Mouse (Mus musculus): ENCODE measurements around the gene Hmga2. TPM values are rescaled to one million over a fixed set of nuclear protein-coding genes. Genes with fewer than 3 reads are reported as not detected.

The Hmga2 gene
- polyA plus RNA-seq, 1 experiment from 2014 or later, result 88.7 TPM

- Histone ChIP-seq H3K27me3 (no peaks in the 10 kb centered on the region), H3K36me3 (peaks cover 13% of the 10 kb centered on the region; the same call in 1 of the 2 replicates), H3K4me3 (no peak overlapping the region), H3K9ac (no peak overlapping the region), H3K27ac (peak overlapping the region; percentile 76), H3K4me1 (peaks cover 80% of the 10 kb centered on the region), H3K4me2 (replicated peaks) (no peak overlapping the region; the same call in 1 of the 2 replicates), H3K9me3 (no peaks in the 10 kb centered on the region)
- peak; percentile 42 for ATAC-seq (ENCODE audit: low FRiP score, low read depth)
- 17% methylated on average over 10 of the region's 10 CpGs for WGBS
Measured at GRCm38 (mm10) chr10:120422050-120422449, 54.2 kb downstream of the Hmga2 start.

- peak overlapping the region; percentile 65; the same call in 1 of the 2 replicates for H3K27ac ChIP-seq
- peaks cover 82% of the 10 kb centered on the region for H3K4me1 ChIP-seq
- H3K4me3 ChIP-seq, result no peak overlapping the region
- WGBS, result 15% methylated on average over 15 of the region's 15 CpGs
- ATAC-seq (ENCODE audit: low FRiP score, low read depth), result 0 out of 2 replicates have a peak, but pooled peaks have one; percentile 7
- H3K27me3 ChIP-seq, result no peaks in the 10 kb centered on the region
- H3K9me3 ChIP-seq, result no peaks in the 10 kb centered on the region
- H3K9ac ChIP-seq, result no peak overlapping the region
- peaks cover 17% of the 10 kb centered on the region; the same call in 1 of the 2 replicates for H3K36me3 ChIP-seq
- peak overlapping the region; percentile 27; the same call in 1 of the 2 replicates for H3K4me2 ChIP-seq (replicated peaks)
Measured at GRCm38 (mm10) chr10:120420971-120421629, 55.2 kb downstream of the Hmga2 start.

GRCm38 (mm10) chr10:120418738-120419523, 57.3 kb downstream of the Hmga2 start:
- peaks cover 79% of the 10 kb centered on the region for H3K4me1 ChIP-seq
- no peak overlapping the region for H3K9ac ChIP-seq
- H3K9me3 ChIP-seq, result no peaks in the 10 kb centered on the region
- H3K4me3 ChIP-seq, result no peak overlapping the region
- 10% methylated on average over 16 of the region's 16 CpGs for WGBS
- no peak for ATAC-seq (ENCODE audit: low FRiP score, low read depth)
- peak overlapping the region; percentile 42 for H3K4me2 ChIP-seq (replicated peaks)
- peak overlapping the region; percentile 86; the same call in 1 of the 2 replicates for H3K27ac ChIP-seq
- peaks cover 30% of the 10 kb centered on the region for H3K36me3 ChIP-seq
- H3K27me3 ChIP-seq, result no peaks in the 10 kb centered on the region

GRCm38 (mm10) chr10:120418211-120418610, 58.1 kb downstream of the Hmga2 start:
- 12% methylated on average over 7 of the region's 7 CpGs for WGBS
- H3K9ac ChIP-seq, result no peak overlapping the region
- peaks cover 79% of the 10 kb centered on the region for H3K4me1 ChIP-seq
- H3K9me3 ChIP-seq, result no peaks in the 10 kb centered on the region
- peak overlapping the region; percentile 86; the same call in 1 of the 2 replicates for H3K27ac ChIP-seq
- H3K4me3 ChIP-seq, result no peak overlapping the region
- H3K36me3 ChIP-seq, result peaks cover 36% of the 10 kb centered on the region
- H3K4me2 ChIP-seq (replicated peaks), result peak overlapping the region; percentile 42
- no peaks in the 10 kb centered on the region for H3K27me3 ChIP-seq
- ATAC-seq (ENCODE audit: low FRiP score, low read depth), result no peak

- WGBS, result 4% methylated on average over 7 of the region's 7 CpGs
- H3K27me3 ChIP-seq, result no peaks in the 10 kb centered on the region
- peak overlapping the region; percentile 86 for H3K27ac ChIP-seq
- peak; percentile 21; the same call in 1 of the 2 replicates for ATAC-seq (ENCODE audit: low FRiP score, low read depth)
- H3K36me3 ChIP-seq, result peaks cover 31% of the 10 kb centered on the region
- H3K4me1 ChIP-seq, result peaks cover 73% of the 10 kb centered on the region
- H3K4me2 ChIP-seq (replicated peaks), result peak overlapping the region; percentile 42
- no peak overlapping the region for H3K9ac ChIP-seq
- no peak overlapping the region for H3K4me3 ChIP-seq
- H3K9me3 ChIP-seq, result no peaks in the 10 kb centered on the region
Measured at GRCm38 (mm10) chr10:120417488-120418118, 58.7 kb downstream of the Hmga2 start.

- Histone ChIP-seq H3K9me3 (no peaks in the 10 kb centered on the region), H3K27me3 (no peaks in the 10 kb centered on the region), H3K4me3 (no peak overlapping the region), H3K9ac (no peak overlapping the region), H3K4me1 (peaks cover 68% of the 10 kb centered on the region), H3K27ac (peak overlapping the region; percentile 86), H3K4me2 (replicated peaks) (peak overlapping the region; percentile 42), H3K36me3 (peaks cover 32% of the 10 kb centered on the region)
- 23% methylated on average over 5 of the region's 5 CpGs for WGBS
- ATAC-seq (ENCODE audit: low FRiP score, low read depth), result no peak
Measured at GRCm38 (mm10) chr10:120417116-120417487, 59.2 kb downstream of the Hmga2 start.

GRCm38 (mm10) chr10:120416628-120417027, 59.6 kb downstream of the Hmga2 start:
- Histone ChIP-seq H3K36me3 (peaks cover 35% of the 10 kb centered on the region), H3K4me2 (replicated peaks) (0 out of 2 replicates have a peak overlapping the region, but pooled peaks have one; percentile 28), H3K27me3 (no peaks in the 10 kb centered on the region), H3K27ac (peak overlapping the region; percentile 61; the same call in 1 of the 2 replicates), H3K9ac (no peak overlapping the region), H3K4me1 (peaks cover 65% of the 10 kb centered on the region), H3K9me3 (no peaks in the 10 kb centered on the region), H3K4me3 (no peak overlapping the region)
- no peak for ATAC-seq (ENCODE audit: low FRiP score, low read depth)
- 68% methylated on average over 12 of the region's 12 CpGs for whole genome bisulfite sequencing

GRCm38 (mm10) chr10:120412215-120412614, 64.1 kb downstream of the Hmga2 start:
- Histone ChIP-seq H3K4me1 (peaks cover 45% of the 10 kb centered on the region), H3K9ac (no peak overlapping the region), H3K4me2 (replicated peaks) (no peak overlapping the region), H3K27me3 (no peaks in the 10 kb centered on the region), H3K36me3 (peaks cover 43% of the 10 kb centered on the region), H3K27ac (no peak overlapping the region), H3K9me3 (no peaks in the 10 kb centered on the region), H3K4me3 (no peak overlapping the region)
- 72% methylated on average over 5 of the region's 5 CpGs for WGBS
- ATAC-seq (ENCODE audit: low FRiP score, low read depth), result no peak

- Histone ChIP-seq H3K4me1 (peaks cover 46% of the 10 kb centered on the region), H3K36me3 (peaks cover 38% of the 10 kb centered on the region), H3K27me3 (no peaks in the 10 kb centered on the region), H3K4me3 (no peak overlapping the region), H3K9ac (no peak overlapping the region), H3K27ac (no peak overlapping the region), H3K9me3 (no peaks in the 10 kb centered on the region), H3K4me2 (replicated peaks) (no peak overlapping the region)
- 77% methylated on average over 4 of the region's 4 CpGs for WGBS
- ATAC-seq (ENCODE audit: low FRiP score, low read depth), result no peak
Measured at GRCm38 (mm10) chr10:120410958-120411357, 65.3 kb downstream of the Hmga2 start.

GRCm38 (mm10) chr10:120409131-120409530, 67.1 kb downstream of the Hmga2 start:
- no peak overlapping the region for H3K9ac ChIP-seq
- H3K9me3 ChIP-seq, result no peaks in the 10 kb centered on the region
- no peak overlapping the region for H3K4me2 ChIP-seq (replicated peaks)
- no peak overlapping the region for H3K4me3 ChIP-seq
- no peak for ATAC-seq (ENCODE audit: low FRiP score, low read depth)
- H3K27me3 ChIP-seq, result no peaks in the 10 kb centered on the region
- H3K27ac ChIP-seq, result no peak overlapping the region
- peaks cover 56% of the 10 kb centered on the region for H3K4me1 ChIP-seq
- peaks cover 23% of the 10 kb centered on the region for H3K36me3 ChIP-seq
- 80% methylated on average over 9 of the region's 9 CpGs for WGBS

GRCm38 (mm10) chr10:120407230-120407629, 69.0 kb downstream of the Hmga2 start:
- Histone ChIP-seq H3K4me2 (replicated peaks) (no peak overlapping the region), H3K27ac (no peak overlapping the region), H3K9ac (no peak overlapping the region), H3K27me3 (no peaks in the 10 kb centered on the region), H3K4me1 (peaks cover 67% of the 10 kb centered on the region), H3K4me3 (no peak overlapping the region), H3K36me3 (peaks cover 30% of the 10 kb centered on the region), H3K9me3 (no peaks in the 10 kb centered on the region)
- ATAC-seq (ENCODE audit: low FRiP score, low read depth), result no peak
- 14% methylated on average over 9 of the region's 9 CpGs for WGBS

GRCm38 (mm10) chr10:120406038-120406437, 70.2 kb downstream of the Hmga2 start:
- Histone ChIP-seq H3K4me2 (replicated peaks) (no peak overlapping the region), H3K36me3 (peaks cover 27% of the 10 kb centered on the region), H3K4me1 (peaks cover 77% of the 10 kb centered on the region), H3K27me3 (no peaks in the 10 kb centered on the region), H3K27ac (no peak overlapping the region), H3K9ac (no peak overlapping the region), H3K4me3 (no peak overlapping the region), H3K9me3 (no peaks in the 10 kb centered on the region)
- 70% methylated on average over 9 of the region's 9 CpGs for WGBS
- ATAC-seq (ENCODE audit: low FRiP score, low read depth), result no peak

All from limb, embryonic 13.5 days (tissue).